Mouse (Mus musculus) bone marrow, adult 2 months (tissue): ENCODE results near the gene Gmppa. TPM values are rescaled to one million over a fixed set of nuclear protein-coding genes. Genes with fewer than 3 reads are reported as not detected.

Experiments
- H3K27ac ChIP-seq: fragments of 200-500 bp; 2 replicates; pipeline ENCODE4 v1.5.1; 2012; ENCODE audit warnings: low read depth, mild to moderate bottlenecking, control low read depth, inconsistent platforms, low read length; ENCODE audit not compliant: control insufficient read depth, poor library complexity, insufficient read depth
- H3K4me1 ChIP-seq: fragments of 200-500 bp; 2 replicates; pipeline ENCODE4 v1.6.1; 2011; ENCODE audit warnings: low read length; ENCODE audit not compliant: control insufficient read depth, insufficient read depth
- H3K4me3 ChIP-seq: fragments of 200-500 bp; replicated peaks from 2 replicates; pipeline ENCODE3; 2011; ENCODE audit warnings: mild to moderate bottlenecking, low read depth, low read length, control low read depth; ENCODE audit not compliant: control insufficient read depth
- CTCF ChIP-seq: fragments of 200-500 bp; IDR thresholded peaks from 2 replicates; pipeline ENCODE4 v1.5.1; 2011; ENCODE audit warnings: low read length, control low read depth; ENCODE audit not compliant: control insufficient read depth, insufficient read depth
- POLR2A ChIP-seq: fragments of 200-500 bp; IDR thresholded peaks from 2 replicates; pipeline ENCODE4 v1.6.1; 2011; ENCODE audit warnings: low read depth, mild to moderate bottlenecking, control low read depth, low read length, borderline replicate concordance; ENCODE audit not compliant: control insufficient read depth
- WGBS: fragments of 180-500 bp; shearing (Covaris S2); methylation state at CpG from one replicate; pipeline ENCODE4 v1.1.7; 2018; 5-methylcytosine and 5-hydroxymethylcytosine counted together
- polyA plus RNA-seq: library from polyadenylated mRNA; stranded (reverse); fragments of >200 nt; gene quantifications from 2 replicates; pipeline ENCODE4 v1.2.4, GENCODE M21; 2011; ENCODE audit warnings: low replicate concordance; ENCODE audit not compliant: missing spikeins, insufficient read depth, insufficient read length

The Gmppa gene
- polyA plus RNA-seq, 1 experiment: 53.9 TPM

DNA sequence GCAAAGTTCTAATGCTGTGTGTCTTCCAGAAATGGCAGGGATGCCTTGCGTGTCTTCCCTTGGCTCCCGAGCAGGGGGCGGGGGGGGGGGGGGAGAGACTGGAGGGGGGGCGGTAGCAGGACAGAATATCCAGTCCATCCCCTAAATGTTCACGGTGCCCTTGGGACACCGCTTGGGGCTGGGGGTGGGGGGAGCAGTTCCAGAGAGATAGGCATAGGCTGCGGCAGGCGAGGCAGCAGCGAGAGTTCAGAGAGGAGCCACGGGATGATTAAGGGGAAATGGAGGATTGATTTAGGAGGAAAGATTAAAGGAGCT, 21.9 kb downstream of the Gmppa start:
- Histone ChIP-seq H3K27ac (no peak overlapping the region), H3K4me3 (no peak overlapping the region), H3K4me1 (no peaks in the 10 kb centered on the region; the same call in 1 of the 2 replicates)
- 9% methylated on average over 10 of the region's 10 CpGs for WGBS
- no peak for TF ChIP-seq CTCF

DNA sequence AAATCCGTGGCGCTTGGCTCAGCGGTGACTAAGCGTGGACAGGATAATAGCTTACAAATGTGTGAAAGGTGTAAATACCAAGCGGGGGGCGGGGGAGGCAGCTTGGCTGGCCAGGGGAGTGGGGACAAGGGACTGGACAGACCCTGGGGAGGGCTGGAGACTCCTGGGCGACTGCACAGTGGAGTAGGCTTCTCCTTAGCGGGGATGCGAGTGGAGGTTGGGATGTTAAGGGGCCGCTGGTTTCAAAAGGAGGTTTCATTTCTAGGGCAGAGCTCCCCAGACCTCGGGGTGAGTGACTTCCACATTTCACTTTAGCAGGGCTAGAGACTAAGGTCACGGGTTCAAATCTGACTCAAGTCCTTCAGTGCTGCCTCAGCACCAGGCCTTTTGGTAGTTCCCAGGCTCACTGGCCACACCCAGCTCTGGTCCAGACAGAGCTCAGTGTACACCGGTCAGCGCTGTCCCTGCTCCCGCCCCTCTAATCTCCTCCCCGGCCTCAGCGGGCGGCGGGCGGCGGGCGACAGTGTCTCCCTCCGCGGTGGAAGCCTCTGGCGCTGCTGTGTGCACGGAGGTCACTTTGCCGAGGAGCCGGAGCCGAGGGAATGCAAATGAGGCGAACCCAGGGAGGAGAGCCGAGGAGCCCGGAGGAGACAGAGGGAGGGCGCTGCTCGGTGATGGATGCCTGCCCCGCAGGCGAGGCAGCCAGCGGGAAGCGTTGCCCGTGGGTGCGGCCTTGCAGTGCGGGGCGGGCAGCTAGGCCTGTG, 22.5 kb downstream of the Gmppa start:
- 7% methylated on average over 42 of the region's 42 CpGs for WGBS
- TF ChIP-seq POLR2A (no peak), CTCF (no peak)
- Histone ChIP-seq H3K4me3 (no peak overlapping the region), H3K27ac (no peak overlapping the region; the same call in 1 of the 2 replicates), H3K4me1 (no peaks in the 10 kb centered on the region; the same call in 1 of the 2 replicates)

DNA sequence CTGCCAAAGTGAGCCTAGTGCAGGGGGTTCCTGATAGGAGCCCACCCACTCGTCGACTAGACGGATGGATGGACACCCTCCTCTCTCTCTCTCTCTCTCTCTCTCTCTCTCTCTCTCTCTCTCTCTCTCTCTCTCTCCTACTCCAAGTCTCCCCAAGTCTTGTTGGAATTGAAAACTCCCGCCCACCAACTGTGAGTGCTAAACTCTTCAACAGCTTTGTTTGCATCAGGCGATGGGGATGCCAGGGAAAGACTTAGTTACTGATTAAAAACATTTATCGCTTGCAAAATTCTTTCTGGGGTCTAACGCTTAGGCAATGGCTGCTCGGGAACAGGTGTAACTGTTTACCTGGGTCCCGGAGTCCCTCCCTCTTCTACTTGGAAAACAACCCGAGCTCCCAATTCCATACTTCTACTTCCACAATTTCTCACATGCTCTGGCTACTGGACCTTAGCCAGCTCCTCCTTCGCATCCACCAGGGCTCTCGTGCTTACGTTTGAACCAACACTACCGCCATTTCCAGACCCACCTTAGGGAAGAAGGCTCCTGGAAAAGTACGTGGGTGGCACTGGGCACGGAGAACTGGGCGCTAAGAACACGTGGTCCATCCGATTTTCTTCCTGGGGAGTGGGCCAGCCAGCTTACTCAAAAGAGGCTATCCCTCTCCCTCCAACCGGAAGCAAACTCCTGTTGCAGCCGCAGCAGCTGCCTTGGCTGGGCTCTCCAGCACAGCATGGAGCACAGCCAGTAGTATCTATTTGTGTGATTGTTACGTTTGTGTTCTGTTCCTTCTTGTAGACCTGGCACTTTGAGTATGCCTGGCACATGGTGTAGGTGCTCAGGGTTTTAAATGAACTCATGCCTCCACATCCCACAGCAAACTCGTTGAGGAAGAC, 23.3 kb downstream of the Gmppa start:
- 21% methylated on average over 23 of the region's 23 CpGs for WGBS
- no peak for TF ChIP-seq POLR2A
- no peak for TF ChIP-seq CTCF
- Histone ChIP-seq H3K4me3 (no peak overlapping the region), H3K27ac (no peak overlapping the region), H3K4me1 (no peaks in the 10 kb centered on the region; the same call in 1 of the 2 replicates)

DNA sequence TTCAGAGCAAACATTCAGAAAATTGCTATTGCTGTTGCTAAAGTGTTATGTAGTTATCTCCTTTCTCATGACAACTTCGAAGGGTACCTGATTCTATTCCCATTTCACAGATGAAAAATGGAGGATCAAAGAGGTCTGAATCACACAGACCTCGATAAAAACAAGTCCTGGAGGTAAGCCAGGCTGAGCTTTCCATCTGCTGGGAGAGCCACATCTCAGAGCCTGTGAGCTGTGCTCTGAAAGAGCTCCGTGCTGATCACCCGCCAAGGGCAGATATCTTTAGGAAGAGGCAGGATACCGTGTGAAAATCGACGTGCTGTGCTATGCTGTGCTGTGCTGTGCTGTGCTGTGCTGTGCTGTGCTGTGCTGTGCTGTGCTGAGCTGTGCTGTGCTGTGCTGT, 24.6 kb downstream of the Gmppa start:
- 63% methylated on average over 7 of the region's 7 CpGs for WGBS
- H3K4me1 ChIP-seq: no peaks in the 10 kb centered on the region; the same call in 1 of the 2 replicates

DNA sequence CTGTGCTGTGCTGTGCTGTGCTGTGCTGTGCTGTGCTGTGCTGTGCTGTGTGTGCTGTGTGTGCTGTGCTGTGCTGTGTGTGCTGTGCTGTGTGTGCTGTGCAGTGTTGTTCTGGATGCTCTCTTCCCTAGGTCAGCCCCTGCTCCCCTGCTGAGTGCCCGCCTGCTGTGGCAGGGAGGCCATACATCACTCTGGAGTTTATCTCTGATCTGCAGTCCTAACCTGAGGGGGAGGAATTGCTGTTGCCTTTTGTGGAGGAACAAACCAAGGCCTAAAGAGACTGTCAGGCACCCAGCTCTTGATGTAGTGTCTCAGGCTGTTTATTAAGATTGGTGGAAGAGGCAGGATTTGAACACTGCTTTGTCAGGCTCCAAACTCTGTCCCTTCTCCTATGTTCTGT, 26.9 kb downstream of the Gmppa start:
- Histone ChIP-seq H3K4me3 (no peak overlapping the region), H3K27ac (no peak overlapping the region), H3K4me1 (no peaks in the 10 kb centered on the region; the same call in 1 of the 2 replicates)
- WGBS: 41% methylated on average over 1 of the region's 1 CpGs
- TF ChIP-seq POLR2A: no peak
- TF ChIP-seq CTCF: no peak

More for the DNA sequence above, 24.6 kb downstream of the Gmppa start:
- TF ChIP-seq POLR2A (no peak), CTCF (no peak)
- Histone ChIP-seq H3K27ac (no peak overlapping the region), H3K4me3 (no peak overlapping the region)

DNA sequence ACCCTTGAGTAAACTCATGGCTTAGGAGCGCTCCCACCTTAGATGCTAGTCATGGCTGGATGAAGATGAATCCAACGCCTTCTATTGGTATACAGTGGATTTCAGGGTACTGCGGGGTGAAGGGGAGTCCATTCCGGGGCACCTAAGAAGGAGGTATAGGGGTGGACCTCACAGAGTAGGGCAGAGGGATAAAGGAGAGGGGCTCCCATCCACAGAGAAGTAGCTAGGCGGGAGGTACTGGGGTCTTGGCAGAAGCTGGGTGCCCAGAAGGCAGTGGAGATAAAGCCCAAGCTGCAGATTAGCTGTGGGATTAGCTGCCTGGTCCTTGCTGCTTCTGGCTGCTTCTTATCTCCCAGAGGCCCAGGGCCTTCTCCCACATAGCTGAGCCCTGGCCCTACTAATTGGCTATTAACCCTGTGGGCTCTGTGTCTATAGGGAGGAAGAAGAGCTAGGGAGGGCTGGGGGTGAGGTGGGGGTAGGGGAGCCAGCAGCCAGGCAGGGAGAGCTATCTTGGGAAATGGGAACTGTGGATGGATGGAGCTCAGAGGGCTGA, 28.0 kb downstream of the Gmppa start:
- Histone ChIP-seq H3K27ac (no peak overlapping the region), H3K4me3 (no peak overlapping the region), H3K4me1 (no peaks in the 10 kb centered on the region; the same call in 1 of the 2 replicates)
- TF ChIP-seq CTCF (no peak), POLR2A (no peak)
- 81% methylated on average over 5 of the region's 5 CpGs for WGBS

DNA sequence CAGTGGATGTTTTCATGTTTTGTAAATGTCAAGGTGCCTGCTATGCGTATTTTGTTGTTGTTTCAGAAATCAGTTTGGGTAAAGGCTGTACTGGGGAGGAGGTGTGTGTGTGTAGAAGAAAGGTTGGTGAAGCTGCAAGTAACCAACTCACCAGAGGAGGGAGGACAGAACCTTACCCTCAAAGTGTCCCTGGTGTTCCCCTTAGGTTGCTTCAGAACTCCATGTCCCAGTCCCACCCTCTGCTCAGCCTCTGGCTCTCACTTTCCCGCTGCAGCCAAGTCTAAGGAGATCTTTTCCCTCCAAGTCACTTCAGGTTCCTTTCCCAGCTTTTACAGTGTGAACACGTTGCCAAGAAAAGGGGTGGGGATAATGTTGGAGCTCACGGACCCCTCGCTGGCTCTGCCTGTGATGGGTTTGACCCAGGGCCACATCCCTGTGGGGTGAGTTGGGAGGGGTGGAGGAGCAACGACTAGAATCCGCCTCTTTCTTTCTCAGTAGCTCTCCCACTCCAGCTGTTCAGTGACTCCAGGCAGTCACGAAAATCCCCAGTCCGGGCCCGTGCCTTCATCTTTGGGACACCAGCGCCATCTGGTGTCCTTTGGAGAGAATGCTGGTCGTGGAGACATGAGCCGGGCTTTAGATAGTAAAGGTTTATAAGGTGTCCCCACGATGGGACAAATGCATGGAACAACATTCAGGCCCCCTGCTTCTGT, 31.6 kb downstream of the Gmppa start:
- Histone ChIP-seq H3K4me1 (no peaks in the 10 kb centered on the region), H3K4me3 (no peak overlapping the region), H3K27ac (no peak overlapping the region)
- 8% methylated on average over 14 of the region's 14 CpGs for WGBS
- TF ChIP-seq CTCF (peak; percentile 71), POLR2A (no peak)
